In genomic region chr2:168590556-168590955, GRCm38 (mm10) we compare ENCODE assay signal across 8 mouse cellular contexts. TPM values are rescaled to one million over a fixed set of nuclear protein-coding genes. Genes with fewer than 3 reads are reported as not detected.
DNase-seq lines count a peak whose midpoint lies in the region; ATAC-seq and TF ChIP-seq lines count a peak whose summit lies in the region.

No protein-coding gene starts in this region.

- no peak for TF ChIP-seq CTCF in lung, adult 2 months (IDR thresholded peaks at IDR 0.05; ENCODE audit: insufficient read depth, low read length)
- no peak for TF ChIP-seq CTCF in heart, postnatal 0 days (IDR thresholded peaks at IDR 0.05; ENCODE audit: low read depth)

- no peak for DNase-seq in lung, adult 2 months
- no peak for DNase-seq in lung, postnatal 4 days
- no peak for DNase-seq in heart, postnatal 0 days (ENCODE audit: low spot score)
- peak; percentile 23 for DNase-seq in lung, postnatal 25 days (ENCODE audit: low spot score)
- no peak for DNase-seq in cerebellum, postnatal 25 days
- DNase-seq in layer of hippocampus, adult 18-20 months (ENCODE audit: low spot score in 2 of 2) = no peak
- DNase-seq in kidney, postnatal 14 days = no peak

- peak overlapping the region; percentile 6 for H3K4me3 ChIP-seq in lung, adult 2 months (replicated peaks; ENCODE audit: extremely low read depth, low read depth, low read length)
- H3K4me3 ChIP-seq in heart, postnatal 0 days (ENCODE audit: low read depth, low read length) = peak overlapping the region; percentile 54
- peak overlapping the region; percentile 53 for H3K4me3 ChIP-seq in stomach, embryonic 16.5 days (replicated peaks; ENCODE audit: low read length)

- peaks cover 5% of the 10 kb centered on the region; the same call in 1 of the 2 replicates for H3K4me1 ChIP-seq in lung, adult 2 months (ENCODE audit: control insufficient read depth, insufficient read depth, low read length)
- peaks cover 27% of the 10 kb centered on the region for H3K4me1 ChIP-seq in heart, postnatal 0 days (ENCODE audit: control insufficient read depth, insufficient read depth)
- peaks cover 9% of the 10 kb centered on the region; the same call in 1 of the 2 replicates for H3K4me1 ChIP-seq in stomach, embryonic 16.5 days (ENCODE audit: control insufficient read depth, insufficient read depth, low read length)

- WGBS in lung, adult 2 months = 25% methylated on average over 10 of the region's 10 CpGs
- WGBS in heart, postnatal 0 days = 37% methylated on average over 10 of the region's 10 CpGs
- 40% methylated on average over 10 of the region's 10 CpGs for WGBS in stomach, embryonic 16.5 days

- TF ChIP-seq EP300 in heart, postnatal 0 days (IDR thresholded peaks at IDR 0.05; ENCODE audit: low read depth) = no peak

- H3K9ac ChIP-seq in heart, postnatal 0 days (replicated peaks; ENCODE audit: low read depth, low read length) = no peak overlapping the region
- peak overlapping the region; percentile 33; the same call in 1 of the 2 replicates for H3K9ac ChIP-seq in stomach, embryonic 16.5 days (ENCODE audit: low read length)

- H3K4me2 ChIP-seq in heart, postnatal 0 days (ENCODE audit: low read depth, low read length) = peak overlapping the region; percentile 63
- peak overlapping the region; percentile 61 for H3K4me2 ChIP-seq in stomach, embryonic 16.5 days (ENCODE audit: low read depth, low read length)

- no peaks in the 10 kb centered on the region for H3K27me3 ChIP-seq in heart, postnatal 0 days (ENCODE audit: control insufficient read depth, insufficient read depth, low read length)
- peaks cover 14% of the 10 kb centered on the region; the same call in 1 of the 2 replicates for H3K27me3 ChIP-seq in stomach, embryonic 16.5 days (ENCODE audit: control insufficient read depth, insufficient read depth, low read length)

- TF ChIP-seq POLR2A in lung, adult 2 months (IDR thresholded peaks at IDR 0.05; ENCODE audit: borderline replicate concordance, extremely low read depth, low read depth, low read length) = no peak

- no peaks in the 10 kb centered on the region for H3K9me3 ChIP-seq in heart, postnatal 0 days (replicated peaks; ENCODE audit: control insufficient read depth, low read length)
- H3K9me3 ChIP-seq in stomach, embryonic 16.5 days (replicated peaks; ENCODE audit: control insufficient read depth, low read length) = no peaks in the 10 kb centered on the region

- no peak for ATAC-seq in heart, postnatal 0 days (ENCODE audit: insufficient read depth, low read depth)
- ATAC-seq in stomach, embryonic 16.5 days (ENCODE audit: insufficient read depth, low FRiP score) = no peak

- H3K36me3 ChIP-seq in heart, postnatal 0 days (replicated peaks; ENCODE audit: control insufficient read depth, insufficient read depth, low read length) = no peaks in the 10 kb centered on the region
- H3K36me3 ChIP-seq in stomach, embryonic 16.5 days (ENCODE audit: control insufficient read depth, insufficient read depth, low read length) = no peaks in the 10 kb centered on the region

- H3K27ac ChIP-seq in heart, postnatal 0 days (ENCODE audit: low read depth) = peak overlapping the region; percentile 94; the same call in 1 of the 2 replicates
- H3K27ac ChIP-seq in stomach, embryonic 16.5 days (ENCODE audit: low read length) = no peak overlapping the region

RNA-seq across cellular contexts. Expression of gene Nfatc2, which starts 10.9 kb away (rescaled TPM):
- polyA plus RNA-seq in lung, adult 2 months (2012; rRNA removed) = 2.5 and 3.2 TPM in 2 replicates
- total RNA-seq in heart, postnatal 0 days (2014; rRNA removed; ENCODE audit: low replicate concordance) = 7.4 and 10.1 TPM in 2 replicates
- 7.3 and 8.2 TPM in 2 replicates for polyA plus RNA-seq in heart, postnatal 0 days (2015; fragmentation: Nextera tagmentation; extraction: Ambion mirVana)
- 3.1 and 3.3 TPM in 2 replicates for polyA plus RNA-seq in stomach, embryonic 16.5 days (2015; fragmentation: Nextera tagmentation; extraction: Ambion mirVana)
- total RNA-seq in layer of hippocampus, adult 18-20 months (2021) = 10 to 100 TPM; 18.3 to 18.6 TPM
